Mouse (Mus musculus) lung, adult 2 months (tissue): ENCODE measurements around the gene Ints2.

Experiments used
- CTCF ChIP-seq: fragments of 200-500 bp; IDR thresholded peaks from 2 replicates; pipeline ENCODE4 v1.5.1; 2011; ENCODE audit warnings: mild to moderate bottlenecking, low read length, control low read depth; ENCODE audit not compliant: insufficient read depth
- POLR2A ChIP-seq: fragments of 200-500 bp; IDR thresholded peaks from 2 replicates; pipeline ENCODE4 v1.6.1; 2011; ENCODE audit warnings: low read depth, mild to moderate bottlenecking, control low read depth, low read length, borderline replicate concordance; ENCODE audit errors: extremely low read depth

DNA sequence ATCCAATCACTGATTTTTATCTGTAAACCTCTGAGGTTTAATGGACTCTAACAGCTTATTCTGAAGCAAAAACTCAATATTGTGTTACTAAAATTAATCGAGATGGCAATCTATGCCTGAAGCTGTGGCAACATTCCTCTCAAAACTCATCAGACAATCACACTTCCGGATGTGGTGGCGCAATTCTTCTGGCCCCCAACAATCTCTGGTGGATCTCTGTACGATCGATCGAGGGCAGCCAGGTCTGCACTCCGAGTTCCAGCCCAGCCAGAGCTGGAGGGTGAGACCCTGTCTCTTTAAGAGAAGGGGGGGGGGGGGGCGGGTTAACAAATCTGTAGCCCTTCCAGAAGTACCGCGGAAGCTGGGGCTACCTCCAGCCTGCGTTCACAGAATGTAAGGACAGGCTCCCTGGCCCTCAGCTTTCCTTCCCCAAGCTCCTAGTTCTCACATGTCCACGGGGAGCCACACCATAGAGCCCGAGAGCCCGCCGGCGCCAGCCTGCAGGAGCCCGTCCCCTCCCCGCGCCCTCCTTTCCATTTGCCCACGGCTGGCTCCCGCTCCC, 56.8 kb downstream of the Ints2 start:
- TF ChIP-seq CTCF (no peak), POLR2A (no peak)
